Mouse (Mus musculus) C2C12 (cell line): Measurements from ENCODE around the gene Acd. TPM values are rescaled to one million over a fixed set of nuclear protein-coding genes. Genes with fewer than 3 reads are reported as not detected.

Experiments
- H3K27me3 ChIP-seq: one replicate; pipeline ENCODE4 v1.6.1; 2011; ENCODE audit not compliant: control insufficient read depth, insufficient read depth, insufficient read length
- H3K36me3 ChIP-seq: one replicate; pipeline ENCODE4 v1.6.1; 2011; ENCODE audit not compliant: control insufficient read depth, insufficient read depth
- H3K4me3 ChIP-seq: one replicate; pipeline ENCODE4 v1.5.1; 2011; ENCODE audit warnings: mild to moderate bottlenecking, control low read depth; ENCODE audit not compliant: poor library complexity, insufficient read depth, severe bottlenecking
- H3K79me2 ChIP-seq: one replicate; pipeline ENCODE4 v1.6.1; 2011; ENCODE audit not compliant: control insufficient read depth, insufficient read depth
- H3K79me3 ChIP-seq: one replicate; pipeline ENCODE4 v1.6.1; 2011; ENCODE audit warnings: low read depth, control low read depth
- H3ac ChIP-seq: one replicate; pipeline ENCODE3; 2011; ENCODE audit warnings: low read depth; ENCODE audit not compliant: control insufficient read depth, insufficient read length
- CEBPB ChIP-seq: IDR thresholded peaks from one replicate; pipeline ENCODE4 v1.6.1; 2011; ENCODE audit warnings: low read depth, mild to moderate bottlenecking, control low read depth, moderate library complexity
- CTCF ChIP-seq: IDR thresholded peaks from one replicate; pipeline ENCODE4 v1.5.1; 2011; ENCODE audit not compliant: control insufficient read depth, insufficient read depth, insufficient read length
- FOSL1 ChIP-seq: IDR thresholded peaks from one replicate; pipeline ENCODE4 v1.8.0; 2011; ENCODE audit warnings: mild to moderate bottlenecking, low read length; ENCODE audit not compliant: poor library complexity, insufficient read depth, severe bottlenecking
- MAX ChIP-seq: IDR thresholded peaks from one replicate; pipeline ENCODE4 v1.6.1; 2011; ENCODE audit warnings: mild to moderate bottlenecking, control low read depth
- MYOD1 ChIP-seq: IDR thresholded peaks from one replicate; pipeline ENCODE4 v1.6.1; 2011; ENCODE audit warnings: low read depth; ENCODE audit not compliant: control insufficient read depth, insufficient read length
- MYOG ChIP-seq: IDR thresholded peaks from one replicate; pipeline ENCODE4 v1.6.1; 2011; ENCODE audit not compliant: control insufficient read depth, insufficient read length; ENCODE audit errors: extremely low read depth
- USF1 ChIP-seq: IDR thresholded peaks from one replicate; pipeline ENCODE4 v1.6.1; 2011; ENCODE audit warnings: low read depth, mild to moderate bottlenecking, control low read depth, moderate library complexity
- polyA plus RNA-seq: library from polyadenylated mRNA; unstranded; fragments of >200 nt; fragmentation: generic; extraction: Trizol; gene quantifications from one replicate; pipeline ENCODE4 v1.2.1, GENCODE M21; 2012; ENCODE audit warnings: missing spikeins

The Acd gene
- polyA plus RNA-seq, 1 experiment, result 30.4 TPM

GRCm38 (mm10) chr8:105704146-105704812, 3.4 kb upstream of the Acd start:
- Histone ChIP-seq H3K79me2 (peaks cover 32% of the 10 kb centered on the region), H3K36me3 (no peaks in the 10 kb centered on the region), H3K27me3 (no peaks in the 10 kb centered on the region), H3K79me3 (peaks cover 3% of the 10 kb centered on the region), H3K4me3 (no peak overlapping the region), H3ac (no peak overlapping the region)
- TF ChIP-seq MYOD1, result no peak
- TF ChIP-seq CTCF, result no peak
- no peak for TF ChIP-seq CEBPB
- TF ChIP-seq MAX, result no peak
- no peak for TF ChIP-seq MYOG
- TF ChIP-seq USF1, result no peak
- no peak for TF ChIP-seq FOSL1

GRCm38 (mm10) chr8:105702731-105703415, 2.0 kb upstream of the Acd start:
- TF ChIP-seq MAX, result no peak
- no peak for TF ChIP-seq MYOD1
- H3K79me3 ChIP-seq, result peaks cover 3% of the 10 kb centered on the region
- no peak overlapping the region for H3K4me3 ChIP-seq

GRCm38 (mm10) chr8:105702001-105702401, 1.1 kb upstream of the Acd start:
- H3K36me3 ChIP-seq, result peaks cover 8% of the 10 kb centered on the region
- TF ChIP-seq CTCF (no peak), MYOG (no peak), FOSL1 (no peak), CEBPB (no peak), USF1 (no peak), MAX (no peak), MYOD1 (no peak)
- H3K79me3 ChIP-seq, result peaks cover 2% of the 10 kb centered on the region
- no peak overlapping the region for H3ac ChIP-seq
- H3K79me2 ChIP-seq, result peaks cover 22% of the 10 kb centered on the region
- H3K27me3 ChIP-seq, result no peaks in the 10 kb centered on the region
- H3K4me3 ChIP-seq, result no peak overlapping the region

More at GRCm38 (mm10) chr8:105702731-105703415, 2.0 kb upstream of the Acd start:
- H3ac ChIP-seq, result no peak overlapping the region
- no peaks in the 10 kb centered on the region for H3K27me3 ChIP-seq
- peaks cover 30% of the 10 kb centered on the region for H3K79me2 ChIP-seq
- peaks cover 8% of the 10 kb centered on the region for H3K36me3 ChIP-seq

- peaks cover 8% of the 10 kb centered on the region for H3K79me2 ChIP-seq
- no peaks in the 10 kb centered on the region for H3K27me3 ChIP-seq
- TF ChIP-seq USF1, result no peak
- TF ChIP-seq MAX, result no peak
- TF ChIP-seq CTCF, result no peak
- peaks cover 8% of the 10 kb centered on the region for H3K36me3 ChIP-seq
- H3ac ChIP-seq, result peak overlapping the region; percentile 91
- H3K79me3 ChIP-seq, result peaks cover 2% of the 10 kb centered on the region
- peak overlapping the region; percentile 79 for H3K4me3 ChIP-seq
These were observed 336 bp downstream of the Acd start for GRCm38 (mm10) chr8:105700566-105700965.

- TF ChIP-seq MYOG, result no peak
- TF ChIP-seq MYOD1, result no peak
- no peak for TF ChIP-seq MAX
- no peak for TF ChIP-seq CEBPB
- TF ChIP-seq CTCF, result no peak
- no peak for TF ChIP-seq FOSL1
- no peak for TF ChIP-seq USF1
- Histone ChIP-seq H3K79me3 (peaks cover 2% of the 10 kb centered on the region), H3K79me2 (peaks cover 8% of the 10 kb centered on the region), H3K27me3 (no peaks in the 10 kb centered on the region), H3K36me3 (peaks cover 8% of the 10 kb centered on the region), H3ac (no peak overlapping the region), H3K4me3 (no peak overlapping the region)
These were observed 1.2 kb downstream of the Acd start for GRCm38 (mm10) chr8:105699488-105700215.

- H3ac ChIP-seq, result no peak overlapping the region
- peaks cover 2% of the 10 kb centered on the region for H3K79me3 ChIP-seq
- H3K27me3 ChIP-seq, result no peaks in the 10 kb centered on the region
- no peak for TF ChIP-seq MYOG
- TF ChIP-seq MYOD1, result no peak
- no peak for TF ChIP-seq FOSL1
- no peak for TF ChIP-seq USF1
- TF ChIP-seq CEBPB, result no peak
- no peak for TF ChIP-seq MAX
- TF ChIP-seq CTCF, result no peak
- H3K79me2 ChIP-seq, result peaks cover 8% of the 10 kb centered on the region
- H3K36me3 ChIP-seq, result peaks cover 8% of the 10 kb centered on the region
- H3K4me3 ChIP-seq, result no peak overlapping the region
These were observed 2.2 kb downstream of the Acd start for GRCm38 (mm10) chr8:105698734-105699133.
